Comparison of ENCODE assay signal across 8 mouse cellular contexts in genomic region chr5:103778314-103779117, GRCm38 (mm10).
DNase-seq lines count a peak whose midpoint lies in the region; ATAC-seq lines count a peak whose summit lies in the region.

No protein-coding gene starts in this region.

- H3K27ac ChIP-seq in embryonic facial prominence, embryonic 12.5 days, result peak overlapping the region; percentile 65
- peak overlapping the region; percentile 87 for H3K27ac ChIP-seq in hindbrain, embryonic 10.5 days
- peak overlapping the region; percentile 70 for H3K27ac ChIP-seq in stomach, embryonic 16.5 days (ENCODE audit: low read length)

- no peaks in the 10 kb centered on the region for H3K36me3 ChIP-seq in embryonic facial prominence, embryonic 12.5 days
- peaks cover 2% of the 10 kb centered on the region for H3K36me3 ChIP-seq in hindbrain, embryonic 10.5 days
- no peaks in the 10 kb centered on the region for H3K36me3 ChIP-seq in stomach, embryonic 16.5 days (ENCODE audit: control insufficient read depth, insufficient read depth, low read length)

- H3K9me3 ChIP-seq in embryonic facial prominence, embryonic 12.5 days, result no peaks in the 10 kb centered on the region
- no peaks in the 10 kb centered on the region for H3K9me3 ChIP-seq in hindbrain, embryonic 10.5 days
- H3K9me3 ChIP-seq in stomach, embryonic 16.5 days (replicated peaks; ENCODE audit: control insufficient read depth, low read length), result no peaks in the 10 kb centered on the region

- peak; percentile 23 for DNase-seq in thymus, postnatal 0 days (ENCODE audit: low spot score)
- no peak for DNase-seq in thymus, postnatal 14 days
- peak; percentile 88 for DNase-seq in hindbrain, embryonic 10.5 days (ENCODE audit: low spot score)
- DNase-seq in layer of hippocampus, postnatal 10 days (ENCODE audit: low spot score in 2 of 2), result peak; percentile 59 to 66
- DNase-seq in natural killer cell, adult 2 months (ENCODE audit: low spot score in 2 of 2), result no peak

- H3K27me3 ChIP-seq in embryonic facial prominence, embryonic 12.5 days, result no peaks in the 10 kb centered on the region
- H3K27me3 ChIP-seq in hindbrain, embryonic 10.5 days (ENCODE audit: insufficient read depth, poor library complexity, severe bottlenecking), result no peaks in the 10 kb centered on the region
- no peaks in the 10 kb centered on the region for H3K27me3 ChIP-seq in stomach, embryonic 16.5 days (ENCODE audit: control insufficient read depth, insufficient read depth, low read length)

- ATAC-seq in embryonic facial prominence, embryonic 12.5 days (ENCODE audit: insufficient number of reproducible peaks, insufficient read depth, low FRiP score, low TSS enrichment), result peak; percentile 83
- peak; percentile 37; the same call in 1 of the 2 replicates for ATAC-seq in megakaryocyte, adult 5-6 weeks (ENCODE audit: poor library complexity, severe bottlenecking)
- ATAC-seq in stomach, embryonic 16.5 days (ENCODE audit: insufficient read depth, low FRiP score), result peak; percentile 49; the same call in 1 of the 2 replicates

- peak overlapping the region; percentile 25; the same call in 1 of the 2 replicates for H3K4me3 ChIP-seq in embryonic facial prominence, embryonic 12.5 days
- peak overlapping the region; percentile 45 for H3K4me3 ChIP-seq in hindbrain, embryonic 10.5 days
- H3K4me3 ChIP-seq in stomach, embryonic 16.5 days (replicated peaks; ENCODE audit: low read length), result peak overlapping the region; percentile 33

- peak overlapping the region; percentile 53 for H3K4me2 ChIP-seq in embryonic facial prominence, embryonic 12.5 days (replicated peaks)
- peak overlapping the region; percentile 56 for H3K4me2 ChIP-seq in stomach, embryonic 16.5 days (ENCODE audit: low read depth, low read length)

- peaks cover 58% of the 10 kb centered on the region for H3K4me1 ChIP-seq in embryonic facial prominence, embryonic 12.5 days
- H3K4me1 ChIP-seq in hindbrain, embryonic 10.5 days (replicated peaks), result peaks cover 88% of the 10 kb centered on the region
- peaks cover 45% of the 10 kb centered on the region for H3K4me1 ChIP-seq in stomach, embryonic 16.5 days (ENCODE audit: control insufficient read depth, insufficient read depth, low read length)

- WGBS in embryonic facial prominence, embryonic 12.5 days, result 3% methylated on average over 17 of the region's 17 CpGs
- 2% methylated on average over 17 of the region's 17 CpGs for WGBS in hindbrain, embryonic 10.5 days
- WGBS in stomach, embryonic 16.5 days, result 12% methylated on average over 17 of the region's 17 CpGs

- peak overlapping the region; percentile 19; the same call in 1 of the 2 replicates for H3K9ac ChIP-seq in embryonic facial prominence, embryonic 12.5 days
- H3K9ac ChIP-seq in stomach, embryonic 16.5 days (ENCODE audit: low read length), result peak overlapping the region; percentile 9; the same call in 1 of the 2 replicates

Comparison
In these comparisons a context has a peak if more than half of its experiments do, and no peak if none do; other contexts are left out.
1. DNase-seq: peak in thymus, postnatal 0 days (single experiment), hindbrain, embryonic 10.5 days (single experiment) and layer of hippocampus, postnatal 10 days (2 of 2); none in thymus, postnatal 14 days (single experiment) and natural killer cell, adult 2 months (0 of 2).
2. Peak in every context shown above with its lines, with median percentiles within 50 percentile points of each other: ATAC-seq, H3K27ac ChIP-seq and H3K4me3 ChIP-seq.